Mouse (Mus musculus) gastrocnemius, adult 8-10 months (tissue): ENCODE data around the gene Fsd2. TPM values are rescaled to one million over a fixed set of nuclear protein-coding genes. Genes with fewer than 3 reads are reported as not detected.

Experiments
- total RNA-seq, 4 experiments: library from RNA; stranded (reverse); gene quantifications; 2 replicates each; pipeline ENCODE4 v1.2.4; 2022

The Fsd2 gene
- total RNA-seq, 4 experiments from 2014 or later = 291 to 459 (median 401) TPM

Other genes starting within 250 kb of the Fsd2 start
- 100 to 1,000 TPM; 756 to 885 (median 813) TPM for gene Rps17, start 221.7 kb downstream of the Fsd2 start, total RNA-seq
- 10 to 100 TPM; 23.0 to 55.5 (median 36.3) TPM for gene Cpeb1, start 111.5 kb downstream of the Fsd2 start, total RNA-seq
- gene Ap3b2, start 73.0 kb downstream of the Fsd2 start, total RNA-seq = under 1 TPM in 3 of 4 experiments, not detected in 1; 0.17 to 0.60 (median 0.38) TPM
- gene BC048679, start 68.7 kb downstream of the Fsd2 start, total RNA-seq = 10 to 100 TPM in 1 of 4 experiments, 1 to 10 TPM in 3; 2.7 to 10.6 (median 3.2) TPM
- gene Whamm, start 4.3 kb upstream of the Fsd2 start, total RNA-seq = 1 to 10 TPM; 7.6 to 9.6 (median 9.1) TPM
- gene Homer2, start 140.6 kb upstream of the Fsd2 start, total RNA-seq = 10 to 100 TPM; 40.0 to 53.1 (median 44.0) TPM
- gene Ramac, start 196.0 kb upstream of the Fsd2 start, total RNA-seq = 10 to 100 TPM; 23.0 to 26.0 (median 24.4) TPM
- gene 3110040N11Rik, start 222.5 kb upstream of the Fsd2 start, total RNA-seq = 10 to 100 TPM; 20.4 to 26.0 (median 23.4) TPM